Mouse (Mus musculus) forebrain, embryonic 14.5 days (tissue): ENCODE data around the gene Dok4. TPM values are rescaled to one million over a fixed set of nuclear protein-coding genes. Genes with fewer than 3 reads are reported as not detected.

Source experiments
- ATAC-seq: fragments of 200-750 bp; cut with Nextera tagmentation; 2 replicates; pipeline ENCODE4 v1.8.0; 2017; ENCODE audit warnings: mild to moderate bottlenecking, moderate library complexity
- DNase-seq: peaks from one replicate; pipeline ENCODE4 v3.0.0-alpha.2; 2015; ENCODE audit warnings: low spot score
- H3K27ac ChIP-seq: fragments of 300-500 bp; sonication (generic); 2 replicates; pipeline ENCODE4 v1.5.1; 2014; ENCODE audit warnings: low read depth, mild to moderate bottlenecking, control low read depth, low read length, moderate library complexity
- H3K27me3 ChIP-seq: fragments of 300-500 bp; sonication (generic); replicated peaks from 2 replicates; pipeline ENCODE4 v1.6.1; 2014; ENCODE audit warnings: low read length, control low read depth, mixed read lengths; ENCODE audit not compliant: control insufficient read depth, insufficient read depth
- H3K36me3 ChIP-seq: fragments of 300-500 bp; sonication (generic); 2 replicates; pipeline ENCODE4 v1.6.1; 2014; ENCODE audit warnings: low read length, control low read depth; ENCODE audit not compliant: control insufficient read depth, insufficient read depth
- H3K4me1 ChIP-seq: fragments of 300-500 bp; sonication (generic); 2 replicates; pipeline ENCODE4 v1.6.1; 2014; ENCODE audit warnings: antibody characterized with exemption, low read length, control low read depth; ENCODE audit not compliant: control insufficient read depth, insufficient read depth
- H3K4me2 ChIP-seq: fragments of 300-500 bp; sonication (generic); 2 replicates; pipeline ENCODE4 v1.6.1; 2014; ENCODE audit warnings: mild to moderate bottlenecking, control low read depth, low read length
- H3K4me3 ChIP-seq: fragments of 300-500 bp; sonication (generic); 2 replicates; pipeline ENCODE4 v1.5.1; 2014; ENCODE audit warnings: low read depth, low read length, control low read depth
- H3K9ac ChIP-seq: fragments of 300-500 bp; sonication (generic); 2 replicates; pipeline ENCODE4 v1.6.1; 2014; ENCODE audit warnings: mild to moderate bottlenecking, low read length, control low read depth, moderate library complexity
- H3K9me3 ChIP-seq: fragments of 300-500 bp; sonication (generic); replicated peaks from 2 replicates; pipeline ENCODE4 v1.6.1; 2016; ENCODE audit warnings: low read length, control low read depth, mixed read lengths; ENCODE audit not compliant: control insufficient read depth
- WGBS: fragments of 180-500 bp; shearing (Covaris S2); extraction: QIAGEN DNeasy Blood & Tissue Kit; methylation state at CpG from one replicate; pipeline ENCODE4 v1.1.7; 2014; 5-methylcytosine and 5-hydroxymethylcytosine counted together
- polyA plus RNA-seq: library from polyadenylated mRNA; unstranded; fragments of >200 nt; fragmentation: Nextera tagmentation; extraction: Ambion mirVana; gene quantifications from 2 replicates; pipeline ENCODE4 v1.2.1, GENCODE M21; 2014

The Dok4 gene
- polyA plus RNA-seq, 1 experiment from 2014 or later, result 42.6 TPM

DNA sequence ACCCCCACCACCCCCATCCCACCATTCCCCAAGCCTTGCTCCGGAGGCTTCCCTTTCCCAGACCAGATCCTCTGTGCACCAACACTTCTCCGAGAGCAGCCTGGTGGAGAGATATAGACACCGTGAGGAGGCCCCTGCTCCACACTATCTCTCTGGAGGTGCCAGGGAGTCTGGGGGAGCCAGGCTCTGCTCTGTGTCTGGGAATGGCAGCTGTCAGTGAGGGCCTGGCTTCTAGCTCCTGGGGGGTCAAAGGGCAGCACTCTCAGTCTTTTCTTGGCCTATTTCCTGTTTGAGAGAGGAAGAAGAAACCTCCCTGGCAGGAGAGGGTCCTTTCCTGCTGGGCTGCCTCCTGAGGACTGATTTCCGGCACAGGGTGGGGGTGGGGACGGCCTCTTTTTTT, 24.9 kb upstream of the Dok4 start:
- no peaks in the 10 kb centered on the region for H3K27me3 ChIP-seq
- H3K36me3 ChIP-seq, result no peaks in the 10 kb centered on the region
- no peaks in the 10 kb centered on the region for H3K9me3 ChIP-seq
- ATAC-seq, result no peak
- H3K27ac ChIP-seq, result no peak overlapping the region
- no peak overlapping the region for H3K4me2 ChIP-seq
- no peak overlapping the region for H3K9ac ChIP-seq
- H3K4me1 ChIP-seq, result no peaks in the 10 kb centered on the region
- WGBS, result 22% methylated on average over 5 of the region's 5 CpGs
- DNase-seq, result no peak
- no peak overlapping the region for H3K4me3 ChIP-seq

DNA sequence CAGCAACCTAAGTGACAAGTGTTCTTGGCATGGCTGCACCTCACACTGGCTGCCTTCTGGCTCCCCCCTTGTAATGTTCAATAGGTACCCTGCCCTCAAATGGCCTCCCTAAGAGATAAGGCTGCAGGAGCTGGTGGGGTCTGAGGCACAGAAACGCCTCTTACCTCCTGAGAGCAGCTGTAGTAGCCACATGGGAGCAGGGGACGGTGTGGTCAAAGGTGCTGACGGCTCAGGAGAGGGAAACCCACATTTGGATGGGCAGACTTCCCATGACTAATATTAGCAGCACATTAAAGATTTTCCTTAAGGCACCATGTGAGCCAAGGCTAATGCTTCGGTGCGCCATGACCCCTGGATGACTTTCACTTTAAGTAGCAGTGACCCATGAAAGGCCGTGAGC, 24.5 kb upstream of the Dok4 start:
- Histone ChIP-seq H3K4me2 (no peak overlapping the region), H3K36me3 (no peaks in the 10 kb centered on the region), H3K27ac (no peak overlapping the region), H3K9ac (no peak overlapping the region), H3K4me1 (no peaks in the 10 kb centered on the region), H3K4me3 (no peak overlapping the region), H3K9me3 (no peaks in the 10 kb centered on the region), H3K27me3 (no peaks in the 10 kb centered on the region)
- 38% methylated on average over 6 of the region's 6 CpGs for WGBS
- ATAC-seq, result no peak
- DNase-seq, result no peak

DNA sequence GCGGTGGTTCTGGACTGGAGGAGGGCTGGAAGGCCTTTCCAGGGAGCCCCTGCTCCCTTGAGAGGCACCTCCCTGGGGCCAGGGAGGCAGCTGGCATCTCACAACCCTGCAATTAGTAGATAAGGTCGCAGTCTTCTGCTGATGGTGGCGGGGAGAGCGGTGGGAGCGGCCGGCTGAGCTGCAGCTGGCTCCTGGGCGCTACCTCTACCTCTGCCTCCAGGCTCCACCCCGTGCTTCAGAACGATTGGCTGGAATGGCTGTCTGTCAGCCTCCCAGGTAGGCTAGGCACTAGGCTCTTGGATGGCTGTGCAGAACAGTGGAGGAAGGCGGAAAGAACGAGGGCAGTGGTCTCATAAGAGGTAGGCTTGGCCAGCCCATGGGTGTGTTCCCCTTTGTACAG, 23.1 kb upstream of the Dok4 start:
- no peaks in the 10 kb centered on the region for H3K9me3 ChIP-seq
- ATAC-seq, result no peak
- DNase-seq, result no peak
- no peak overlapping the region for H3K4me2 ChIP-seq
- WGBS, result 6% methylated on average over 11 of the region's 11 CpGs
- no peak overlapping the region for H3K4me3 ChIP-seq
- no peaks in the 10 kb centered on the region for H3K4me1 ChIP-seq
- no peaks in the 10 kb centered on the region for H3K27me3 ChIP-seq
- no peak overlapping the region for H3K27ac ChIP-seq
- H3K9ac ChIP-seq, result no peak overlapping the region
- no peaks in the 10 kb centered on the region for H3K36me3 ChIP-seq

DNA sequence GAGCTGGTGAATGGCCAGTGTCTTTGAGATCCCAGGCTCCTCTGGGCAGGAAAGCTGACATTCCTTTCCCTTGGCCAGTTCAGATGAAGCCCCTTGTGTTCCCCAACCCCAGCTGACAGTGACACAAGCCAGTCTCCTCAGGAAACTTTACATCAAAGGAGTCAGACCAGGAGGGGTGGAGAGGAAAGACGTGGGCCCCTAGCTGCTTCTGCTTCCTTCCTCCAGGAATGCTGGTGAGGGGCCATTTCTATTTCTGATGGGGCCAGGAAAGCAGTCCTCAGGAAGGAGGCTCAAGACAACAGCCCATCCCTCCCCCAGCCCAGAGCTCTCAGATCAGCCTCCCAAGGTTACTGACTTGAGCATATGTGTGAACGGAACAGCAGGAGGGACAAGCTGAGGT, 16.8 kb upstream of the Dok4 start:
- 53% methylated on average over 2 of the region's 2 CpGs for WGBS
- no peak overlapping the region for H3K9ac ChIP-seq
- no peaks in the 10 kb centered on the region for H3K9me3 ChIP-seq
- DNase-seq (no peak), ATAC-seq (no peak)
- no peak overlapping the region for H3K27ac ChIP-seq
- no peak overlapping the region for H3K4me2 ChIP-seq
- no peaks in the 10 kb centered on the region for H3K36me3 ChIP-seq
- no peaks in the 10 kb centered on the region for H3K27me3 ChIP-seq
- H3K4me1 ChIP-seq, result no peaks in the 10 kb centered on the region
- H3K4me3 ChIP-seq, result no peak overlapping the region

DNA sequence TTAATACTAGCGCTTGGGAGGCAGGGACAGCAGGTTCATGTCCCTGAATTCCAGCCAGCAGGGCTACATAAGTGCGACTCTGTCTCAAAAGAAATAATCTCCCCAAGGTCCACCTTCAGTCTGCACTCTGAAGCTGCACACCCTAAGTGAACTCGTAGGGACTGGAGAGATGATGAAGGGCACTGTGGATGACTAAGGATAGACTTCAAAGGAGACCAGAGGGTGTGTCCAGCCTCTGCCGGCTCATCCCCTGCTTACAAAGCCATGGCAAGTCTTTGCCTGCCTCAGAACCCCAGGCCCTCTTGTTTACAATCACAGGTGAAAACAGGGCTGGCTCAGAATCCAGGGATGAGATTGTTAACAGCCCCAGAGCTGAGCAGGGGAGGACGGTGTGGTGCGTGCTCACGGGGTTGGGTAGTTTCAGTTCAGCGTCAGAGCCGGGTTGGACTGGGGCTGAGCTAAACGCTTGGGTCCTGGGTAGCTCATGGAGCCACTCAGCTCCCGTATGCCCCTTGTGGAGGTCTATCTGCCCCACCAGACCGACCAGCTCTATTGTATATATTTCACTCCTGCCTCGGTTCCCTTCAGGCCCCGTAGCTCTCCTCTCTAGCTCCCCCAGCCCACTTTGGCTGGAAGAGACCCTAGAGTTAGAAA, 12.4 kb upstream of the Dok4 start:
- Histone ChIP-seq H3K4me3 (no peak overlapping the region), H3K9ac (no peak overlapping the region), H3K27me3 (no peaks in the 10 kb centered on the region), H3K4me2 (no peak overlapping the region), H3K36me3 (no peaks in the 10 kb centered on the region), H3K9me3 (no peaks in the 10 kb centered on the region), H3K27ac (no peak overlapping the region), H3K4me1 (no peaks in the 10 kb centered on the region)
- DNase-seq (no peak), ATAC-seq (no peak)
- WGBS, result 49% methylated on average over 14 of the region's 14 CpGs

DNA sequence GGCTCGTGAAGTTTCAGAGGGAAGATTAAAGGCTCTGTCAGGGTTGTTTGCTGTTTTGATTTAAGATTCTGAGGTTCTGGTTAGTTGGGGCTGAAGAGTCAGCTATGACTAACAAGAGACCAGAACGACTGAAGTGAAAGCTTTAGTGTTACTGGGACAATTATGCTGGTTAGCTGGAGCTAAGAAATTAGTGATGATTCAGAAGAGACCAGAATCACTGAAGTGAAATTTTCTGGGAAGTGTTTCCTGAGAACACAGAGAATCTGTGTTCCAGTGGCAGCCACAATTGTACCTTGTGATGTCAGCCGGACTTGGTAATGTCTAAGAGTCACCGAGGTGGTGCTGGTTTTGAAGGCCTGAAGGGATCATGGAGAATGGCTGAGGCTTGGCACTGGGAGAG, 4.6 kb upstream of the Dok4 start:
- ATAC-seq, result no peak
- H3K9me3 ChIP-seq, result no peaks in the 10 kb centered on the region
- 81% methylated on average over 4 of the region's 4 CpGs for WGBS

DNA sequence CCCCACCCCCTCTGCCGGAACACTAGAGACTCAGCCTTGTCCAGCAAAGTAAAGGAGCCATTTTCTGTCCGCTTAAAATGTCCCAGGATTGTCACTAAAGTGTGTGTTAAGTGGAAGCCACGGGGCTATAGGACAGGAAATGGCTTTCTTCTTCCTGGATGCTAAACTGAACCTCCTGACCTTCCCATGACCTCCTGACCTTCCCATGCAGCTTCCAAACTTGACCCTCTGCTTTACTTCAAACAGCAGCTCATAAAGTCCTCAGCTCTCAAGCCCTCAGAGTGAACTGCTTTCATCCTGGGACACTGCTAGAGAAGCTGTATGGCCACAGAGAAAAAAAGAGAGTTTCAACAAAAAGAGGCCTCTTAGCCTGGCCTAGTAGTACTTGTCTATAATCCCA, 690 bp upstream of the Dok4 start:
- Histone ChIP-seq H3K4me2 (no peak overlapping the region), H3K27ac (no peak overlapping the region), H3K4me1 (peaks cover 19% of the 10 kb centered on the region), H3K27me3 (no peaks in the 10 kb centered on the region; the same call in 1 of the 2 replicates), H3K9me3 (no peaks in the 10 kb centered on the region), H3K4me3 (no peak overlapping the region), H3K36me3 (no peaks in the 10 kb centered on the region), H3K9ac (no peak overlapping the region)
- 55% methylated on average over 3 of the region's 3 CpGs for WGBS
- no peak for DNase-seq
- ATAC-seq, result no peak

More for the DNA sequence above, 4.6 kb upstream of the Dok4 start:
- no peaks in the 10 kb centered on the region for H3K36me3 ChIP-seq
- H3K4me2 ChIP-seq, result no peak overlapping the region
- H3K9ac ChIP-seq, result no peak overlapping the region
- 0 out of 2 replicates have a peak, but pooled peaks cover 2% of the 10 kb centered on the region for H3K4me1 ChIP-seq
- DNase-seq, result no peak
- no peaks in the 10 kb centered on the region for H3K27me3 ChIP-seq
- no peak overlapping the region for H3K27ac ChIP-seq
- no peak overlapping the region for H3K4me3 ChIP-seq

DNA sequence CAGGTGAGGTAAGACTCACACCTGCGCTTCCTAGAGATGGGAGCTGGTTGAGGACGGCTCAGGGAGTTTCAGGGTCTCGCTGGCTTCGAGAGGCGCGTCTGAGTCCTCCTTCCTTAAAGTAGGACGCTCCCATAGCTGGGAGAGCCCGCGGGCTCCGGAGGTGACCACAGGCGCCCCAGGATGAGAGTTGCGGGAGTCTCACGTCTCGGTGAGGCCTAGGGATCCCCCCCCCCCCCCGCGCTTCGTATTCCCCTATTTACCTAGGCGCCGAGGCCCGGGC, 319 bp downstream of the Dok4 start:
- peak overlapping the region; percentile 80 for H3K4me2 ChIP-seq
- no peak for DNase-seq
- no peaks in the 10 kb centered on the region for H3K9me3 ChIP-seq
- no peaks in the 10 kb centered on the region; the same call in 1 of the 2 replicates for H3K27me3 ChIP-seq
- ATAC-seq, result no peak
- H3K9ac ChIP-seq, result peak overlapping the region; percentile 57
- 0% methylated on average over 17 of the region's 20 CpGs for WGBS
- no peaks in the 10 kb centered on the region for H3K36me3 ChIP-seq
- peaks cover 26% of the 10 kb centered on the region for H3K4me1 ChIP-seq
- H3K27ac ChIP-seq, result peak overlapping the region; percentile 30; the same call in 1 of the 2 replicates
- peak overlapping the region; percentile 45 for H3K4me3 ChIP-seq

DNA sequence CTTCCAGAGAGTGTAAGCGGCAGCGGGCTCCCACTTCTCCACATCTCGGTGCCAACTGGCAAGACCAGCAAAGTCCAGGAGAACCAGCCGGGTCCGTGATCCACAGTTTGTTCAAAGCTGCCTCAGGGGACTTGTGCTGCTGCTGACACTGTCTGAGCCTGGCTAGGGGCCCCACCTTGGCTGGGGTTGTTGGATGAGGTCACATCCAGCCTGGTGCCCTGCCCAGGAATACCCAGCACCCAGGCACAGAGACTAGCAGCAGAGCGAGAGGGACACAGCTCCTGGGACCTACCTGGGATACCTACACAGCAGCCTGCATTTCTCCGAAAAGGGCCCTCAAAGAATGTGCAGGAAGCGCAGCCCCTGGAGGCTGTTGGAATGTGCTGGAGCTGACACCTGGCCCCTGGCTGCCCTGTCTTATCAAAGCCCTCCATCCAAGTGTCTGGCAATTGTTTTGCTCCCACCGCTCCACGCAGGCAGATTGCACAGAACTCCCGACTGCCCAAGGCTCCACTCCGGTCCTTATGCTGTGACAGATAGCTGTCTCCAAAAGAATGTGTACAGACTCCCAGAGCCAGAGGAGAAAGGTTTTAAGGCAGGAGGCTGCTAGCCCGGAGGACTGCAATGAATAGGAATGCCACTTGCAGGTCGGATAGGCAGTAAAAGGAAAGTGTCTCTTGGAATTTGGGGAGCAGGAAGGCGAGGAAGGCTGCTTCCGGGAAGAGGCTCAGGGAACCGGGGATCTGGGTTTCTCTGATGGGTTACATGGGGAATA, 847 bp downstream of the Dok4 start:
- peak overlapping the region; percentile 30; the same call in 1 of the 2 replicates for H3K27ac ChIP-seq
- ATAC-seq (no peak), DNase-seq (no peak)
- H3K9ac ChIP-seq, result peak overlapping the region; percentile 57
- peak overlapping the region; percentile 45 for H3K4me3 ChIP-seq
- no peaks in the 10 kb centered on the region for H3K9me3 ChIP-seq
- no peaks in the 10 kb centered on the region; the same call in 1 of the 2 replicates for H3K27me3 ChIP-seq
- 14% methylated on average over 17 of the region's 17 CpGs for WGBS
- no peaks in the 10 kb centered on the region for H3K36me3 ChIP-seq
- peaks cover 30% of the 10 kb centered on the region for H3K4me1 ChIP-seq
- H3K4me2 ChIP-seq, result peak overlapping the region; percentile 80
